Mouse (Mus musculus) frontal cortex, postnatal 10 days (tissue): ENCODE data around the gene Ipo8.

ENCODE experiments used
- DNase-seq, 2 experiments: peaks; one replicate each; pipeline ENCODE4 v3.0.0; 2022; ENCODE audit warnings: low spot score in 2 of 2, mixed read lengths in 1 of 2

The Ipo8 gene

GRCm38 (mm10) chr6:148756535-148756934, 74.7 kb downstream of the Ipo8 start:
- no peak for DNase-seq

- no peak for DNase-seq
Observed at GRCm38 (mm10) chr6:148751400-148751799, 79.9 kb downstream of the Ipo8 start.

DNA sequence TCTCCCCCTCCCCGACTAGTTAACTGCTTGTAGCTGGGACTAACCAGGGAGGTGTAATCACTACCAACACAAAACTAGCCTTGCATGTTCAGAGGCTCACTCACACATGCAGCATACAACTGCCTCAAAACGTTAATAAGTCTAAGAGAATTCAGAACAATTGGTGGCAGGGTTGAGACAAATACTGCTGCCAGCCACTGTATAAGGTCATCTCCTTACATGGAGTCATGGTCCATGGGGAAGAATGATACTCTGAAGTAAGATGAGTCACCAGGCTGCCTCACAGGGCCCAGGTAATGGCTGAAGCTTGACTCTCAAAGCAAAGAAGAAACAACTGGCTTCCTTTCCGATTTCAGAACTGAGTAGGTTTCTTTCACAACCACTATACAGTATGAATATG, 81.1 kb downstream of the Ipo8 start:
- no peak for DNase-seq

GRCm38 (mm10) chr6:148740521-148741226, 90.6 kb downstream of the Ipo8 start:
- DNase-seq = no peak

- DNase-seq = no peak
Observed at GRCm38 (mm10) chr6:148736390-148736789, 94.9 kb downstream of the Ipo8 start.

GRCm38 (mm10) chr6:148734012-148734411, 97.3 kb downstream of the Ipo8 start:
- DNase-seq = no peak

- DNase-seq = no peak
Observed at GRCm38 (mm10) chr6:148732920-148733319, 98.3 kb downstream of the Ipo8 start.

DNA sequence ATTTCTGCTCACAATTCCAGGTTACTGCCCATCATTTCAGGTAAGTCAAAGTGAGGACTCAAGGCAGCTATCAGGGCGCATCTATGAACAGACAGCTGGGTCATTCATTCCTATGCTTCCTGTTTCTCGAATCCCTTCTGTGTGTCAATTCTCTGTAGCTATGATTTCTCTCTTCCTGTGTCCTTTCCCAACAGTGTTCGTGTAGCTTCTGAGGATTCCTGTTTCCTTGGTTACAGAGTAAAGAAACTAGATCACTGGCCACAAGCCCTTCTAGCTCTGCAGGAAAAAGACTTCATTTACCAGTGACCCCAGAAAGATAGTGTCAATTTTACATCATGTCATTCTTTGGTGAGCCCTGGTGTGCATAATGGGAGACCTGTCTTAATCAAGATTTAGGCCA, 102.7 kb downstream of the Ipo8 start:
- DNase-seq = no peak

GRCm38 (mm10) chr6:148727871-148728524, 103.3 kb downstream of the Ipo8 start:
- DNase-seq = no peak

- DNase-seq = no peak
Observed at GRCm38 (mm10) chr6:148724453-148724852, 106.8 kb downstream of the Ipo8 start.
